Mouse (Mus musculus) adrenal gland, adult 8-10 months (tissue): ENCODE data around the gene Nxt1. TPM values are rescaled to one million over a fixed set of nuclear protein-coding genes. Genes with fewer than 3 reads are reported as not detected.

Source experiments
- DNase-seq: peaks from one replicate; pipeline ENCODE4 v3.0.0; 2022
- total RNA-seq, 4 experiments: library from RNA; stranded (reverse); gene quantifications; 2 replicates each; pipeline ENCODE4 v1.2.4; 2022

Gene Nxt1
- total RNA-seq, 4 experiments from 2014 or later: 17.4 to 22.0 (median 18.0) TPM

- no peak for DNase-seq
These were observed 17.9 kb downstream of the Nxt1 start for GRCm38 (mm10) chr2:148690291-148690690.

GRCm38 (mm10) chr2:148690781-148691180, 18.4 kb downstream of the Nxt1 start:
- DNase-seq: no peak

- DNase-seq: no peak
These were observed 26.2 kb downstream of the Nxt1 start for GRCm38 (mm10) chr2:148698571-148698970.

GRCm38 (mm10) chr2:148706409-148707201, 34.2 kb downstream of the Nxt1 start:
- DNase-seq: no peak

- no peak for DNase-seq
These were observed 34.8 kb downstream of the Nxt1 start for GRCm38 (mm10) chr2:148707202-148707530.

- DNase-seq: no peak
These were observed 39.9 kb downstream of the Nxt1 start for GRCm38 (mm10) chr2:148712326-148712725.

- DNase-seq: no peak
These were observed 44.7 kb downstream of the Nxt1 start for GRCm38 (mm10) chr2:148717072-148717471.

- DNase-seq: no peak
These were observed 47.0 kb downstream of the Nxt1 start for GRCm38 (mm10) chr2:148719271-148719995.

Other genes starting within 250 kb of the Nxt1 start
- gene Cd93, start 229.0 kb upstream of the Nxt1 start, total RNA-seq: 10 to 100 TPM; 16.0 to 29.4 (median 23.4) TPM
- 10 to 100 TPM; 27.1 to 53.7 (median 40.1) TPM for gene Gzf1, start 8.4 kb downstream of the Nxt1 start, total RNA-seq
- 10 to 100 TPM in 2 of 4 experiments, 1 to 10 TPM in 2; 5.5 to 13.9 (median 8.1) TPM for gene Napb, start 59.9 kb downstream of the Nxt1 start, total RNA-seq
- 1 to 10 TPM in 1 of 4 experiments, under 1 TPM in 2, not detected in 1; 0.45 to 1.5 (median 0.97) TPM for gene Cstl1, start 77.8 kb downstream of the Nxt1 start, total RNA-seq
- not detected for gene Cst11, start 98.9 kb downstream of the Nxt1 start, total RNA-seq
- not detected for gene 8030411F24Rik, start 109.4 kb downstream of the Nxt1 start, total RNA-seq
- not detected for gene Cst12, start 116.8 kb downstream of the Nxt1 start, total RNA-seq
- gene Cst8, start 126.2 kb downstream of the Nxt1 start, total RNA-seq: 10 to 100 TPM in 2 of 4 experiments, 1 to 10 TPM in 2; 3.0 to 76.8 (median 23.1) TPM
- under 1 TPM in 1 of 4 experiments, not detected in 3; 0.32 TPM for gene Cst13, start 147.5 kb downstream of the Nxt1 start, total RNA-seq
- gene Cst9, start 162.5 kb downstream of the Nxt1 start, total RNA-seq: not detected
- not detected for gene 9230104L09Rik, start 192.4 kb downstream of the Nxt1 start, total RNA-seq
- gene Cst3, start 203.1 kb downstream of the Nxt1 start, total RNA-seq: 1,000 to 10,000 TPM in 1 of 4 experiments, 100 to 1,000 TPM in 3; 786 to 1,002 (median 918) TPM